Mouse (Mus musculus): Measurements from ENCODE around the gene Olfr878. TPM values are rescaled to one million over a fixed set of nuclear protein-coding genes. Genes with fewer than 3 reads are reported as not detected.

Olfr878 gene
- not detected in 2 replicates for total RNA-seq (2017)

DNA sequence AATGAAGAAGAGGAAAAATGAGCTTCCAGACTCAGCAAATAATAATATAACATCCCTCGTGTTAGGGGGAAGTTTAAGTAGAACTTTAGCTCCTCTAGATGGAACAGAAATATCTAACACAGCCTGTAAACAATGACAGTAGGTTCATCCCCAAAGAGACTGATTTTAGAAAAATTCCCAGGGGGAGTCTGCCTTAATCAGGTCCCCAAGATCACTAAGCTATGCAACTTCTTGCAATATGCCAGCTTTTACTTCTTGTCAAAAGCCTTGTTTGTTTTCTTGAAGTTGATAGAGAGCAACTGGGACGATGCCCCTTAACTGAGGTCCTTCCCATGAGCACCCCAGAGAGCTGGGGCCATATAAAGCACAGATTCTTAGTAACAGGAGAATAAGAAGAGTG, at the start of gene Olfr878:
Gene Olfr878, plus strand, starts transcription at position 301 of the 400 bp plus-strand sequence.
- no peak for ATAC-seq (replicated peaks in 1 of 2; ENCODE audit: insufficient read depth in 1 of 2, low FRiP score in 2 of 2, low TSS enrichment in 1 of 2, low read depth in 1 of 2, poor library complexity in 2 of 2, severe bottlenecking in 2 of 2)

DNA sequence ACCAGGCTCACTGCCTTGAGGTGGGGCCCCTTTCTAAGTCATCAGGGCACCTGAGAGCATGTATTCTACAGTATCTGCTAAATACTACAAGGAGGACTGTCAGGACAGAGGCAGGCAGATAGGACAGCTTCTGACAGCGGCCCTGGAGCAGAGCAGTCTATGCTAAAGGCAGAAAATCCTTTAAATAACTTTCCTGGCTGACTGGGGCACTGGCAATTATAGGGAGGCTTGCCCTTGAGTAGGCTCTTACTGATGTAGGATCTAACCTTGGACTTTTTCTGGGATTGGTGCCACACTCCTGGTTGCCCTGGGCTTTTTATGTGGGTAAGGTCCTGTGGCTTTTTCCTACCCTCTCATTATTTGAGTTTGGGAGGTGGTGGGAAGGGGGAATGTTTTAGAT, 47.4 kb upstream of the Olfr878 start:
- no peak for ATAC-seq (replicated peaks in 1 of 2; ENCODE audit: insufficient read depth in 1 of 2, low FRiP score in 2 of 2, low TSS enrichment in 1 of 2, low read depth in 1 of 2, poor library complexity in 2 of 2, severe bottlenecking in 2 of 2)

DNA sequence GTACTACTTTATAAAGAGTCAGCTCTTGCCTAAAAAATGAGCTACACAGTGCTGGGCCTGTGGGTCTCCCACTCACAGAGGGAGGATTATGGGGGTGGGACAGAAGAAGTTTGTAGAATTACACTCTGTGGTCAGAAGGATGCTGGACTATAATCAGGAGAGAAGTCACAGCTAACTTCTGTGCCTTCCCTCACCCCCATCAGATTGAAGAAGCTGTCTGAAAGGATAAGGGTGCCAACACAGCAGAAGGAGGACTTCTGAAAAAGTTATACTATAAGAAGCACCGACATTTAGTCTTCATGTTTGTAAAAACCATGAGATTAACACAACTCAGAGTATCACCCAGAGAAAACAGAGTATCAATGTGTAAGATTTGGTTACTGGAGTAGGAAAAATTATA, 46.5 kb upstream of the Olfr878 start:
- ATAC-seq (replicated peaks in 1 of 2; ENCODE audit: insufficient read depth in 1 of 2, low FRiP score in 2 of 2, low TSS enrichment in 1 of 2, low read depth in 1 of 2, poor library complexity in 2 of 2, severe bottlenecking in 2 of 2), result no peak

DNA sequence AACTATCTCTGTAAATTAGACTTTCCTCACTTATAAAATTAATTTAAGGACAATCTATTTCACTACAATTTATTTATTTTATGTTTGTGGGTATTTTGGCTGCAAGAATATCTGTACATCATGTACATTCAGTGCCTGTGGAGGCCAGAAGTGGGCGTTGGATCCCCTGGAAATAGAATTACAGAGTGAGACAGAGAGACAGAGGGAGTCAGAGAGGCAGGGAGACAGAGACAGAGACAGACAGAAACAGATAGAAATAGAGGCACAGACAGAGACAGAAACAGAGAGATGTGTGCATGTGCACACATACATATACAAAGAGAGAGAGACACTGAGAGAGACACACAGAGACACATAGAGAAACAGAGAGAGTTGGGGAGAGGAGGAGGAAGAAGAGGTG, 46.1 kb upstream of the Olfr878 start:
- ATAC-seq (replicated peaks in 1 of 2; ENCODE audit: insufficient read depth in 1 of 2, low FRiP score in 2 of 2, low TSS enrichment in 1 of 2, low read depth in 1 of 2, poor library complexity in 2 of 2, severe bottlenecking in 2 of 2), result no peak

- ATAC-seq (replicated peaks in 1 of 2; ENCODE audit: insufficient read depth in 1 of 2, low FRiP score in 2 of 2, low TSS enrichment in 1 of 2, low read depth in 1 of 2, poor library complexity in 2 of 2, severe bottlenecking in 2 of 2), result no peak
These were observed 26.7 kb upstream of the Olfr878 start for GRCm38 (mm10) chr9:37890960-37891359.

GRCm38 (mm10) chr9:37896661-37897060, 21.0 kb upstream of the Olfr878 start, which contains the start of gene Olfr145:
Gene Olfr145, plus strand, starts transcription at chr9:37896724.
- no peak for ATAC-seq (replicated peaks in 1 of 2; ENCODE audit: insufficient read depth in 1 of 2, low FRiP score in 2 of 2, low TSS enrichment in 1 of 2, low read depth in 1 of 2, poor library complexity in 2 of 2, severe bottlenecking in 2 of 2)

DNA sequence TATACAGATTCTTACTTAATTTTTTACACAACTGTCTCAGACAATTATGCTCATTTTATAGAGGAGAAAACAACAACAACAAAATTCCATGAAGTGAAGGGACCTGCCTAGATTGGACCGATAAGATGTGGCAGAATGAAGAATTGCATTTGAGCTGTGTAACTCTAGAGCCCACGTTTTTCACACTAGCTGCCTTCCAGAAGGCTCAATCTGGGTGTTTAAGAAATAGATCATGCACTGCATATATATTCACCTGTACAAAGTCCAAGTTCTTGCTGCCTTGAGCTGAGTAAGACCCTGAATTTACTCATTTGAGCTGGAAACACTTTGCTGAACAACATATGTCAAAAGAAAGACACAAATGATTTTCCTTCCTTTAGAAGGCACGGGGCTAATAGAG, 12.1 kb upstream of the Olfr878 start:
- ATAC-seq (replicated peaks in 1 of 2; ENCODE audit: insufficient read depth in 1 of 2, low FRiP score in 2 of 2, low TSS enrichment in 1 of 2, low read depth in 1 of 2, poor library complexity in 2 of 2, severe bottlenecking in 2 of 2), result no peak

- no peak for ATAC-seq (replicated peaks in 1 of 2; ENCODE audit: insufficient read depth in 1 of 2, low FRiP score in 2 of 2, low TSS enrichment in 1 of 2, low read depth in 1 of 2, poor library complexity in 2 of 2, severe bottlenecking in 2 of 2)
These were observed 378 bp downstream of the Olfr878 start for GRCm38 (mm10) chr9:37918018-37918417.

- no peak for ATAC-seq (replicated peaks in 1 of 2; ENCODE audit: insufficient read depth in 1 of 2, low FRiP score in 2 of 2, low TSS enrichment in 1 of 2, low read depth in 1 of 2, poor library complexity in 2 of 2, severe bottlenecking in 2 of 2)
These were observed 6.6 kb downstream of the Olfr878 start for GRCm38 (mm10) chr9:37924194-37924593.

GRCm38 (mm10) chr9:37925445-37925844, 7.8 kb downstream of the Olfr878 start:
- no peak for ATAC-seq (replicated peaks in 1 of 2; ENCODE audit: insufficient read depth in 1 of 2, low FRiP score in 2 of 2, low TSS enrichment in 1 of 2, low read depth in 1 of 2, poor library complexity in 2 of 2, severe bottlenecking in 2 of 2)

DNA sequence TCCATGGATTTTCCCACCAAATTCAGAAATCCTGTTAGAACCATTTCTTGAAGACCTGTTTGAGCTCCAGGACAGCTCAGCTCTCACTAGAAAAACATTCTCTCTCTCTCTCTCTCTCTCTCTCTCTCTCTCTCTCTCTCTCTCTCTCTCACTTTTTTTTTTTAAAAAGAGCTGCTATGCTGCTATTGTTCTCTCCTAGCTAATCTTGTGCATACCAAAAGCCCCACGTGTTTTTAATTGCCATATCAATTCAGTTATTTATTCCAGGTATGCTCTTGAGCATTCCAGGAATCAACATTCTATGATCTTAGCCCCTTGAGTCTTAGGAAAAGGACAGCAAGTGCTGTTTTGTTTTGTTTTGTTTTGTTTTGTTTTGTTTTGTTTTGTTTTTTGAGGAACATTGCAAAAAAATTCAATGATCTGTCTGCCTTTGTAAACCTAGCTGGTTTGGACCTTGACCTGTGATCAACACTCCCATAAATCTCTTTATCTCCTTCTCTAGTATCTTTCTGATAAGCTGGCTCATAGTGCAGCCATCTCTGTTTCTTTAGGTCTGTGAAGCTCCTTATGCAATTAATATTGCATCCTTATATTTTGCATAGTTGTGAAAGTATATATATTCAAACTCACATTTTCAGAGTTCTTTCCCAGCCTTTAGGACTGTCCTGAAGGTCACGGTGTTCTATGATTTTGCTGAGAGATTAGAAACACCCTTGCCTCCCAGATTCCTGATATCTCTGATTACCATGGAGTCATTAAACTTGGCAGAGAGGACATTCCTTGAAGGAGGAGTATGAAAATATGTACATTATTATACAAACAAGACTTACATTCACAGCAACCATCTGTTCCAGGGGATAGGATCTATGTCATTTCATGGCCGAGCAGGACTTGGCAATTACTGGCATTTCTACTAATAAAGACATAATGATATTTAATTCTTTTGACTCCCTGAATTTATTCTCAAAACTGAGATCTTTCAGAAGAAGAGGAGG, 8.7 kb downstream of the Olfr878 start:
- ATAC-seq (replicated peaks in 1 of 2; ENCODE audit: insufficient read depth in 1 of 2, low FRiP score in 2 of 2, low TSS enrichment in 1 of 2, low read depth in 1 of 2, poor library complexity in 2 of 2, severe bottlenecking in 2 of 2), result no peak

DNA sequence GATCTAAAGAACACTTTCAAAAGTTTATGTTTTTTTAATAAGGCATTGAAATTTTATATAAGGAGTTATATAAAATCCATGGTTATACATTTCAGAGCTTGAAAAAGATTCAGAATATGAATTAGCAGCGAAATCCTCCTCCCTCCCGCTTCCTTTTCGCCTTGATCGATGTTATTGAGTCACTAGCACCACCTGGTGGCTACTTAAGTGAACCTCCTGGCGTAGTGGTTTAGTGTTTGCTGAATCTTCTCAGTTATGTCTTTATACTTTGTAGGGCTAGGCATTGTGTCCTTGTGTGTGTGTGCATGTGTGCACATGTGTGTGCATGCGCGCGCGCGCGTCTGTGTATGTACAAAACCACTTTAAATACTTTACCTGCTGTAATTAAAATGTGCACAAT, 14.9 kb downstream of the Olfr878 start:
- peak; percentile 91 to 96 for ATAC-seq (replicated peaks in 1 of 2; ENCODE audit: insufficient read depth in 1 of 2, low FRiP score in 2 of 2, low TSS enrichment in 1 of 2, low read depth in 1 of 2, poor library complexity in 2 of 2, severe bottlenecking in 2 of 2)

- ATAC-seq (replicated peaks in 1 of 2; ENCODE audit: insufficient read depth in 1 of 2, low FRiP score in 2 of 2, low TSS enrichment in 1 of 2, low read depth in 1 of 2, poor library complexity in 2 of 2, severe bottlenecking in 2 of 2), result no peak
These were observed 16.5 kb downstream of the Olfr878 start for GRCm38 (mm10) chr9:37934146-37934545.

DNA sequence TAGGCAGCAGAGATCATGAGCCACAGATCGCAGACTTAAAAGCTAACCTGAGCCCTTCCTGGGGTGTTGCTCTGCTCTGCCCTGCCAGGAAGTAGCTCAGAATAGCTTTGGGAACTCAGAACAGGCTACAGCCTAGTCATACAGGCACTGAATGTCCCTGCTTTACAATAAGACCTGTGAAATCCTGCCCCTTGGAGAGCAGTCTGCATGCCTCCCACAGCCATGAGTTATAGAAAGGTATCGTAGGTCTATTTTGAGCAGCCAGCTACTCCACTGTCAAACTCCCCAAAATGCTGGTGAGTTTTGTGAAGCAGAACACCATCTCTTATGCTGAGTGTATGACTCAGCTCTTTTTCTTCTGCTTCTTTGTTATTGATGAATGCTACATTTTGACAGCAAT, 23.5 kb downstream of the Olfr878 start:
- ATAC-seq (replicated peaks in 1 of 2; ENCODE audit: insufficient read depth in 1 of 2, low FRiP score in 2 of 2, low TSS enrichment in 1 of 2, low read depth in 1 of 2, poor library complexity in 2 of 2, severe bottlenecking in 2 of 2), result no peak

Other genes starting within 250 kb of the Olfr878 start
- gene Panx3, start 248.6 kb upstream of the Olfr878 start, total RNA-seq (2017), result not detected in 2 replicates
- not detected in 2 replicates for gene Olfr160, start 201.6 kb upstream of the Olfr878 start, total RNA-seq (2017)
- not detected in 2 replicates for gene Olfr874, start 172.7 kb upstream of the Olfr878 start, total RNA-seq (2017)
- gene Olfr875, start 146.0 kb upstream of the Olfr878 start, total RNA-seq (2017), result not detected in 2 replicates
- not detected in 2 replicates for gene Olfr876, start 114.8 kb upstream of the Olfr878 start, total RNA-seq (2017)
- gene Olfr877, start 63.6 kb upstream of the Olfr878 start, total RNA-seq (2017), result not detected in 2 replicates
- gene Olfr145, start 21.1 kb upstream of the Olfr878 start, total RNA-seq (2017), result 0.06 TPM in 1 of 2 replicates, not detected in the other
- not detected in 2 replicates for gene Olfr881, start 74.0 kb downstream of the Olfr878 start, total RNA-seq (2017)
- not detected in 2 replicates for gene Olfr883, start 108.0 kb downstream of the Olfr878 start, total RNA-seq (2017)
- gene Olfr884, start 128.7 kb downstream of the Olfr878 start, total RNA-seq (2017), result not detected in 2 replicates
- gene Olfr885, start 143.5 kb downstream of the Olfr878 start, total RNA-seq (2017), result not detected in 2 replicates
- not detected in 2 replicates for gene Olfr887, start 166.2 kb downstream of the Olfr878 start, total RNA-seq (2017)
- not detected in 2 replicates for gene Olfr888, start 190.3 kb downstream of the Olfr878 start, total RNA-seq (2017)
- not detected in 2 replicates for gene Olfr889, start 197.4 kb downstream of the Olfr878 start, total RNA-seq (2017)
- gene Olfr890, start 224.7 kb downstream of the Olfr878 start, total RNA-seq (2017), result not detected in 2 replicates